Mouse (Mus musculus): ENCODE measurements at regions not wholly inside any gene's neighbourhood (a gene's known extent, or its start where the extent isn't known, plus 50 kb on each side); places are given as distances from the start of the nearest gene placed in this dataset.
A peak's percentile ranks its signal among the peaks of the same experiment; 100 is the strongest.

DNA sequence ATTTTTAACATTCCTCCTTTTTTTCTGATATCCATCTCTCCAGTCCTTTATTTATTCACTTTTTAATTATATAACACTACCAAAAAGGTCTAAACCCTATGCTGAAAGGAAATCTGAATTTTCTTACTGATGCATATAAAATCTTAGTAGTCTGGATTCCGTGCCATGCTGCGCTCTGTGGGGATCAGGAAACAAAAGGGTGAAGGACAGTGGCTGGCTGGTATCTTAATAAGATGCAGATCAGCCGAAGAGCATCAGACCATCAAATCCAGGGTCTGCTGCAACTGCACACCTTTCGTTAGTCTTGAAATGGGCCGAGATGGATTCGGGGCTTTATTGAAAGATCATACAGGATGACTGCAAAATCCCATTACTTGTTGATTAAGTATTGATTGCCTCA lies 740.7 kb downstream of the 5730522E02Rik start:
- no peak overlapping the region for H3K4me3 ChIP-seq (replicated peaks; ENCODE audit: low read length)

DNA sequence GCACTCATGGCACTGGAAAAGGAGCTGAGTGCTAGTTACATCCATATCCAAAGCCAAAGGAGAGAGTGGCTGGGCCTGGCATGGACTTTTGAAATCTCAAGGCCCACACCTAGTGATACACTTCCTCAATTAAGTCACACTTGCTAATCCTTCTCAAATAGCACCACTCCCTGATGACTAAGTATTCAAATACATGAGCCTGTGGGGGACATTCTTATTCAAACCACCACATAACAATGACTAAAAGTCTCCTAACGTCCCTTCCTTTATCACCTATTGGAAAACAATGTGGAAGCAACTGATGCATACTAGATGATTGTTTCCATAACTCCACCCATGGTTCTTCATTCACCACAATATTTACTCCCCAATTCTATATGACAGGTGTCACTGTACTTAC lies 773.4 kb downstream of the 5730522E02Rik start:
- Histone ChIP-seq H3K4me3 (replicated peaks; ENCODE audit: low read length) (no peak overlapping the region), H3K36me3 (ENCODE audit: control insufficient read depth, insufficient read depth) (no peaks in the 10 kb centered on the region), H3K9me3 (ENCODE audit: control insufficient read depth, low read length) (no peaks in the 10 kb centered on the region), H3K9ac (replicated peaks; ENCODE audit: low read depth, low read length) (no peak overlapping the region), H3K27ac (ENCODE audit: low read length) (no peak overlapping the region), H3K4me1 (replicated peaks; ENCODE audit: control insufficient read depth, insufficient read depth, low read length) (no peaks in the 10 kb centered on the region), H3K4me2 (ENCODE audit: low read length) (no peak overlapping the region), H3K27me3 (replicated peaks; ENCODE audit: control insufficient read depth, insufficient read depth, low read length) (no peaks in the 10 kb centered on the region)
- WGBS: 59% methylated on average over 1 of the region's 1 CpGs
- ATAC-seq: no peak

More for the DNA sequence above, 740.7 kb downstream of the 5730522E02Rik start:
- no peak overlapping the region for H3K9ac ChIP-seq (replicated peaks; ENCODE audit: low read depth, low read length)
- H3K4me2 ChIP-seq (ENCODE audit: low read length): no peak overlapping the region
- no peak for ATAC-seq
- H3K4me1 ChIP-seq (replicated peaks; ENCODE audit: control insufficient read depth, insufficient read depth, low read length): no peaks in the 10 kb centered on the region
- H3K9me3 ChIP-seq (ENCODE audit: control insufficient read depth, low read length): no peaks in the 10 kb centered on the region
- H3K27me3 ChIP-seq (replicated peaks; ENCODE audit: control insufficient read depth, insufficient read depth, low read length): no peaks in the 10 kb centered on the region
- H3K36me3 ChIP-seq (ENCODE audit: control insufficient read depth, insufficient read depth): no peaks in the 10 kb centered on the region
- no peak overlapping the region for H3K27ac ChIP-seq (ENCODE audit: low read length)
- WGBS: 58% methylated on average over 6 of the region's 6 CpGs

DNA sequence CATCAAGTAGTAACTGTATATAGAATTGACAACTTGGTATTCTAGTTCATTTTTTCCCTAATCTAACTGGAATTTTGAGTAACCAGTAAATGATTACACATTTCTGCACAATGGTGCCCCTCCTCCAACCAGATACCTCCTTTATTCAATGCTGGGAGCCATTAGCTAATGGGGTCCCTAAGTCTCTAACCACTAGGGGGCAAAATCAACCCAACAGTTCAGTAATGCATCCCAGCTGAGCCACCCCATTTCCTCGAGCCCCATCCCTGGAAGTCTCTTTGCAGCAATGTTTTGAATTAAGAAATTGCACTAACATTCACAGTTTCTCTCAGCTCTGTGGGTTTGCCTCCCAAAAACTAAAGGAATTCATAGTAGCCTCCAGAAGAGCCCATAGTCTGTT lies 774.9 kb downstream of the 5730522E02Rik start:
- Histone ChIP-seq H3K4me2 (ENCODE audit: low read length) (no peak overlapping the region), H3K4me3 (replicated peaks; ENCODE audit: low read length) (no peak overlapping the region), H3K27ac (ENCODE audit: low read length) (no peak overlapping the region), H3K9me3 (ENCODE audit: control insufficient read depth, low read length) (no peaks in the 10 kb centered on the region), H3K36me3 (ENCODE audit: control insufficient read depth, insufficient read depth) (no peaks in the 10 kb centered on the region), H3K27me3 (replicated peaks; ENCODE audit: control insufficient read depth, insufficient read depth, low read length) (no peaks in the 10 kb centered on the region), H3K9ac (replicated peaks; ENCODE audit: low read depth, low read length) (no peak overlapping the region), H3K4me1 (replicated peaks; ENCODE audit: control insufficient read depth, insufficient read depth, low read length) (no peaks in the 10 kb centered on the region)
- ATAC-seq: no peak
- WGBS: 56% methylated on average over 1 of the region's 1 CpGs

DNA sequence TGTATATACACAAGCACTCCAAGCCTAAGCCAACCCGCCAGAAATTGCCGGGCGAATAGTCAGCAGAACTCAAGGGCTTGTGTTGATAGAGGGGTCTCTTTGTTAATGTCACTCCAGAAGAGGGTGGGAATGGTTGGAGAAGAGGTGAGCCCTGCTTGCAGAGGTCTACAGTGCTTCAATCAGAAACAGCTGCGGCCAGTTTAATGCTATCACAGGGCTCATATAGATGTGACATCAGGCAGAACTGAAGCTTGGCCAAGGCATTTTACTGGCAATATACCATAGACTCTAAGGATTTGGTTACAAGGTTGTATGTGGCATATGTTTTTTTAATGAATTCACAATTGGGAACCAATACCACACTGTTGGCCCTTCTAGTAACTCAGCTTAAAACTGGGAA lies 787.4 kb downstream of the 5730522E02Rik start:
- Histone ChIP-seq H3K36me3 (ENCODE audit: control insufficient read depth, insufficient read depth) (no peaks in the 10 kb centered on the region), H3K4me3 (replicated peaks; ENCODE audit: low read length) (no peak overlapping the region), H3K9me3 (ENCODE audit: control insufficient read depth, low read length) (no peaks in the 10 kb centered on the region), H3K4me1 (replicated peaks; ENCODE audit: control insufficient read depth, insufficient read depth, low read length) (no peaks in the 10 kb centered on the region), H3K9ac (replicated peaks; ENCODE audit: low read depth, low read length) (no peak overlapping the region), H3K27me3 (replicated peaks; ENCODE audit: control insufficient read depth, insufficient read depth, low read length) (no peaks in the 10 kb centered on the region), H3K27ac (ENCODE audit: low read length) (no peak overlapping the region), H3K4me2 (ENCODE audit: low read length) (no peak overlapping the region)
- 91% methylated on average over 4 of the region's 4 CpGs for WGBS
- ATAC-seq: no peak

DNA sequence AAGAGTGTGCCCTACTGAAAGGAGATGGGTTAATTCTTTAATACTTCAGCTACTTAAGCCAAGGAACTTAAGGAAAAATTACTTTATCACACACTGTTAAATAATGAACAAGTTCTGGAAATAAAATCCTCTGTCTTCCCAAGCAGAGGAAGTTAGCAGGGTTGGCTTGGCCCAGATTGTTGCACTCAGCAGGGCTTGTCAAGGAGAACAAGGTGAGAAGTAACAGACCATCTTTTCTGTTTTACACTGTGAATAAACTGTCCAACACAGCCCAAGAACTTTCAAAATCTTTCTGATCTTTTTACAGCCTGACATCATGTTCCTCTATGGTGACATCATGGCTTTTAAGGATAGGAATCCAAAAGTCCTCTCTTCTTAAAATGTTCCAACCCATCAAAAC lies 789.1 kb downstream of the 5730522E02Rik start:
- Histone ChIP-seq H3K9me3 (ENCODE audit: control insufficient read depth, low read length) (no peaks in the 10 kb centered on the region), H3K4me3 (replicated peaks; ENCODE audit: low read length) (no peak overlapping the region), H3K4me2 (ENCODE audit: low read length) (no peak overlapping the region), H3K4me1 (replicated peaks; ENCODE audit: control insufficient read depth, insufficient read depth, low read length) (no peaks in the 10 kb centered on the region), H3K9ac (replicated peaks; ENCODE audit: low read depth, low read length) (no peak overlapping the region), H3K27ac (ENCODE audit: low read length) (no peak overlapping the region), H3K36me3 (ENCODE audit: control insufficient read depth, insufficient read depth) (no peaks in the 10 kb centered on the region), H3K27me3 (replicated peaks; ENCODE audit: control insufficient read depth, insufficient read depth, low read length) (no peaks in the 10 kb centered on the region)
- ATAC-seq: no peak

- no peak overlapping the region for H3K4me2 ChIP-seq (ENCODE audit: low read length)
- ATAC-seq: no peak
- no peak overlapping the region for H3K4me3 ChIP-seq (replicated peaks; ENCODE audit: low read length)
- H3K4me1 ChIP-seq (replicated peaks; ENCODE audit: control insufficient read depth, insufficient read depth, low read length): no peaks in the 10 kb centered on the region
- H3K27me3 ChIP-seq (replicated peaks; ENCODE audit: control insufficient read depth, insufficient read depth, low read length): no peaks in the 10 kb centered on the region
- H3K9me3 ChIP-seq (ENCODE audit: control insufficient read depth, low read length): no peaks in the 10 kb centered on the region
- no peak overlapping the region for H3K9ac ChIP-seq (replicated peaks; ENCODE audit: low read depth, low read length)
- WGBS: 81% methylated on average over 4 of the region's 4 CpGs
- no peak overlapping the region for H3K27ac ChIP-seq (ENCODE audit: low read length)
- H3K36me3 ChIP-seq (ENCODE audit: control insufficient read depth, insufficient read depth): no peaks in the 10 kb centered on the region
These were observed 800.0 kb downstream of the 5730522E02Rik start for GRCm38 (mm10) chr11:25410403-25411090.

GRCm38 (mm10) chr11:25391649-25392048 lies 818.9 kb downstream of the 5730522E02Rik start:
- H3K27ac ChIP-seq (ENCODE audit: low read length): no peak overlapping the region
- H3K9me3 ChIP-seq (ENCODE audit: control insufficient read depth, low read length): no peaks in the 10 kb centered on the region
- no peaks in the 10 kb centered on the region for H3K36me3 ChIP-seq (ENCODE audit: control insufficient read depth, insufficient read depth)
- ATAC-seq: no peak
- H3K9ac ChIP-seq (replicated peaks; ENCODE audit: low read depth, low read length): no peak overlapping the region
- no peaks in the 10 kb centered on the region for H3K4me1 ChIP-seq (replicated peaks; ENCODE audit: control insufficient read depth, insufficient read depth, low read length)
- no peak overlapping the region for H3K4me2 ChIP-seq (ENCODE audit: low read length)
- no peaks in the 10 kb centered on the region for H3K27me3 ChIP-seq (replicated peaks; ENCODE audit: control insufficient read depth, insufficient read depth, low read length)
- H3K4me3 ChIP-seq (replicated peaks; ENCODE audit: low read length): no peak overlapping the region
- WGBS: 71% methylated on average over 2 of the region's 2 CpGs

GRCm38 (mm10) chr11:25367111-25367510 lies 843.5 kb downstream of the 5730522E02Rik start:
- WGBS: 42% methylated on average over 2 of the region's 2 CpGs
- H3K9ac ChIP-seq (replicated peaks; ENCODE audit: low read depth, low read length): no peak overlapping the region

DNA sequence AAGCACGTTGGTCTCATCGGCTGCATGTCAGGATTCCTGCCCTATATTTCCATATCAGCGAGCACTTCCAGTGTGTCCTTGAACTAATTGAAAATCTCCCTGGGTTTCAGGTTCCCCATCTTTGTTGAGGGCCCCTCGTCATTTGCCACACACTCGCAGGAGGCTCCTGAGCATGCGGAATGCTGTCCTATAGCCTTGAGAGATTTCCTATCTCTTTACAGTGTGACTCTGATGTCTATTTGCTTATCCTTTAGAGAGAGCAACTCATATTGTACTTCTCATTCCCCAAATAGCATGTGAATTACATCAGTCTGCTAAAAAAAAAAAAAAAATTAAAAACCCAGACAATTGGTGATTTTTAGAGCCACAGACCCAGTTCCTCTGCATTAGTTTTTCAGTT lies 845.1 kb downstream of the 5730522E02Rik start:
- H3K27me3 ChIP-seq (replicated peaks; ENCODE audit: control insufficient read depth, insufficient read depth, low read length): no peaks in the 10 kb centered on the region
- 0 out of 2 replicates have a peak, but pooled peaks cover 4% of the 10 kb centered on the region for H3K4me1 ChIP-seq (replicated peaks; ENCODE audit: control insufficient read depth, insufficient read depth, low read length)
- H3K4me3 ChIP-seq (replicated peaks; ENCODE audit: low read length): no peak overlapping the region
- no peaks in the 10 kb centered on the region for H3K9me3 ChIP-seq (ENCODE audit: control insufficient read depth, low read length)
- H3K27ac ChIP-seq (ENCODE audit: low read length): no peak overlapping the region
- no peak overlapping the region for H3K9ac ChIP-seq (replicated peaks; ENCODE audit: low read depth, low read length)
- H3K36me3 ChIP-seq (ENCODE audit: control insufficient read depth, insufficient read depth): no peaks in the 10 kb centered on the region
- peak; percentile 36; the same call in 1 of the 2 replicates for ATAC-seq
- 41% methylated on average over 6 of the region's 6 CpGs for WGBS
- H3K4me2 ChIP-seq (ENCODE audit: low read length): no peak overlapping the region

More at GRCm38 (mm10) chr11:25367111-25367510, 843.5 kb downstream of the 5730522E02Rik start:
- Histone ChIP-seq H3K4me2 (ENCODE audit: low read length) (no peak overlapping the region), H3K9me3 (ENCODE audit: control insufficient read depth, low read length) (no peaks in the 10 kb centered on the region), H3K27ac (ENCODE audit: low read length) (no peak overlapping the region), H3K4me3 (replicated peaks; ENCODE audit: low read length) (no peak overlapping the region), H3K27me3 (replicated peaks; ENCODE audit: control insufficient read depth, insufficient read depth, low read length) (no peaks in the 10 kb centered on the region), H3K36me3 (ENCODE audit: control insufficient read depth, insufficient read depth) (no peaks in the 10 kb centered on the region), H3K4me1 (replicated peaks; ENCODE audit: control insufficient read depth, insufficient read depth, low read length) (0 out of 2 replicates have a peak, but pooled peaks cover 4% of the 10 kb centered on the region)
- no peak for ATAC-seq

- Histone ChIP-seq H3K36me3 (ENCODE audit: control insufficient read depth, insufficient read depth) (no peaks in the 10 kb centered on the region), H3K27me3 (replicated peaks; ENCODE audit: control insufficient read depth, insufficient read depth, low read length) (no peaks in the 10 kb centered on the region), H3K9ac (replicated peaks; ENCODE audit: low read depth, low read length) (no peak overlapping the region), H3K4me2 (ENCODE audit: low read length) (no peak overlapping the region), H3K4me1 (replicated peaks; ENCODE audit: control insufficient read depth, insufficient read depth, low read length) (peaks cover 19% of the 10 kb centered on the region), H3K27ac (ENCODE audit: low read length) (no peak overlapping the region), H3K9me3 (ENCODE audit: control insufficient read depth, low read length) (no peaks in the 10 kb centered on the region), H3K4me3 (replicated peaks; ENCODE audit: low read length) (no peak overlapping the region)
- WGBS: 78% methylated on average over 1 of the region's 1 CpGs
- ATAC-seq: no peak
These were observed 850.8 kb downstream of the 5730522E02Rik start for GRCm38 (mm10) chr11:25359723-25360122.
